Mouse (Mus musculus) liver, embryonic 16.5 days (tissue): ENCODE measurements at regions not wholly inside any gene's neighbourhood (a gene's known extent, or its start where the extent isn't known, plus 50 kb on each side); places are given as distances from the start of the nearest gene placed in this dataset.

Experiments
- ATAC-seq: fragments of 200-750 bp; cut with Nextera tagmentation; 2 replicates; pipeline ENCODE4 v1.8.0; 2017; ENCODE audit warnings: low read depth, mild to moderate bottlenecking, moderate number of reproducible peaks, moderate library complexity
- H3K27ac ChIP-seq: fragments of 300-500 bp; sonication (generic); 2 replicates; pipeline ENCODE4 v1.5.1; 2014; ENCODE audit warnings: mild to moderate bottlenecking, low read length
- H3K27me3 ChIP-seq: fragments of 300-500 bp; sonication (generic); 2 replicates; pipeline ENCODE4 v1.6.1; 2014; ENCODE audit warnings: low read depth, low read length, mixed read lengths; ENCODE audit not compliant: control insufficient read depth, insufficient read depth
- H3K36me3 ChIP-seq: fragments of 300-500 bp; sonication (generic); 2 replicates; pipeline ENCODE4 v1.6.1; 2014; ENCODE audit warnings: mild to moderate bottlenecking; ENCODE audit not compliant: control insufficient read depth, insufficient read depth
- H3K4me1 ChIP-seq: fragments of 300-500 bp; sonication (generic); 2 replicates; pipeline ENCODE4 v1.6.1; 2014; ENCODE audit warnings: low read depth, low read length, mixed read lengths; ENCODE audit not compliant: control insufficient read depth
- H3K4me2 ChIP-seq: fragments of 300-500 bp; sonication (generic); 2 replicates; pipeline ENCODE4 v1.6.1; 2014; ENCODE audit warnings: low read depth, low read length, mixed read lengths
- H3K4me3 ChIP-seq: fragments of 300-500 bp; sonication (generic); 2 replicates; pipeline ENCODE4 v1.5.1; 2014; ENCODE audit warnings: low read depth, mild to moderate bottlenecking, low read length
- H3K9ac ChIP-seq: fragments of 300-500 bp; sonication (generic); 2 replicates; pipeline ENCODE4 v1.6.1; 2014; ENCODE audit warnings: low read depth, low read length
- H3K9me3 ChIP-seq: fragments of 300-500 bp; sonication (generic); replicated peaks from 2 replicates; pipeline ENCODE4 v1.6.1; 2016; ENCODE audit warnings: low read length; ENCODE audit not compliant: control insufficient read depth
- WGBS: fragments of 180-500 bp; shearing (Covaris S2); extraction: QIAGEN DNeasy Blood & Tissue Kit; methylation state at CpG from one replicate; pipeline ENCODE4 v1.1.7; 2014; ENCODE audit not compliant: insufficient replicate concordance; 5-methylcytosine and 5-hydroxymethylcytosine counted together

DNA sequence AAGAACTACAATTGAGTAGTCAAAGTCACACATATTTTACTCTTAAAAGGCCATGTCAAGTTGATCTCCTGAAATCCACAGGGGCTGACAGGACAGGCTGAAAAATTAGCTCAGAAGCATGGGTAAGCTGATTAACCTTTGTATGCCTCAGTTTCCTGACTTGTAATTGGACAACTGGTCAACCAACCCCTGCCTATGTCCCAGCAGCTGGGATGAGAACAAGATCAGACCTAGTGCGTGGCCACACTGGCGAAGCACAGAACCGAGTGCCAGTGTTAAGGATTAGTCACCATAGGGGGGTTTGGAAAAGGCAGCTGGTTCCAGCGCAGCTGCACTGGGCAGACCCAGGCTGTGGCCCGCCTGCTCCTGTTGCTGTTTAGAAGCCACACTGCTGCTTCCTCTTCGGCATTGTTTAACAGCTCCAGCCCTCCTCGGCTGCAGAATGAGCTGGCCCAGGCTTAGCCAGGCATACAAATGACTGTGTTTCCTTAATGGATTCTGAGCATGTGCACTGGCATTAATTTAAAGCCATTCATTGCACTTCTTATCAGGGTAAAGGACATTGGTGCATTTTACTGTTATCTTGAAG, 120.1 kb upstream of the Dock1 start:
- no peak overlapping the region for H3K4me3 ChIP-seq

DNA sequence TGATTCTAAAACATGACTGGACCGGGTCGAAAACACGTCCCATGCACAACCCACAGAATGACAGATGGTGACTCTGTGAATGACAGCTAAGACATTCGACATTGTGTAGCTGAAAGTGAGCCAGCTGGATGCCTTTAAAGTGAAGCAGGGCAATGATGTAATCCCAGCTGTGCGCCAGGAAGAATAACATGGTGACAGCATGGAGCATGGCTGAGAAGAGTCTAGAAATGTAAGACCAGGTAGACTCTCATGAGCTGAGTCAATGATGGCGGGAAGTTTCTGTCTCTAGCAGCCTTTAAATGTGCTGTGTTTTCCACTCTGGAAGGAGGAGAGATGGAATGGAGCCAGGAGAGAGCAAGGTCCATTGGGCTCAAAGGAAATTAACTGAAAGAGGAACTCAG, 118.4 kb upstream of the Dock1 start:
- Histone ChIP-seq H3K27ac (no peak overlapping the region), H3K9me3 (no peaks in the 10 kb centered on the region), H3K27me3 (no peaks in the 10 kb centered on the region), H3K4me2 (no peak overlapping the region), H3K36me3 (no peaks in the 10 kb centered on the region), H3K4me3 (no peak overlapping the region), H3K9ac (no peak overlapping the region), H3K4me1 (no peaks in the 10 kb centered on the region)
- WGBS, result 62% methylated on average over 6 of the region's 6 CpGs
- no peak for ATAC-seq

More for the DNA sequence above, 120.1 kb upstream of the Dock1 start:
- Histone ChIP-seq H3K9ac (no peak overlapping the region), H3K4me2 (no peak overlapping the region), H3K27me3 (no peaks in the 10 kb centered on the region), H3K9me3 (no peaks in the 10 kb centered on the region), H3K36me3 (no peaks in the 10 kb centered on the region), H3K27ac (no peak overlapping the region), H3K4me1 (no peaks in the 10 kb centered on the region)
- no peak for ATAC-seq
- 27% methylated on average over 7 of the region's 7 CpGs for WGBS

DNA sequence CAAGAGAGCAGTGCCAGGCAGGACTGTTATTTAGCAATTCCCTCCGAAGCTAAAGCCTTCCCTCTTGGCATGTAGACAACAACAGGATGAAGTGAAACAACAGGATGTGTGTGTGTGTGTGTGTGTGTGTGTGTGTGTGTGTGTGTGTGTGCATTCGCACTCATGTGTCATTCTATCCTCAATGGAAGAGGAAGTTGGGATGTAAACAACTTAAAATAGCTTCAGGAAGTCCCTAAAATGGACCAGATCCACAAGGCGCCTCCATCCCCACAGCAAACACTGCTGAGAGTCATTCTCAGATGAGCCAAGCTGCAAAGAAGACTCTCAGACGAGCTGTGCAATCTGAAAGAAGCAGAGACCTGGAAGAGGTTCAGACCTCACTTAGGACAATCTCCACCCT, 114.4 kb upstream of the Dock1 start:
- no peak overlapping the region for H3K4me2 ChIP-seq
- no peak overlapping the region for H3K9ac ChIP-seq
- H3K27me3 ChIP-seq, result no peaks in the 10 kb centered on the region
- WGBS, result 20% methylated on average over 4 of the region's 4 CpGs
- H3K9me3 ChIP-seq, result no peaks in the 10 kb centered on the region
- no peaks in the 10 kb centered on the region for H3K36me3 ChIP-seq
- ATAC-seq, result no peak
- no peaks in the 10 kb centered on the region for H3K4me1 ChIP-seq
- no peak overlapping the region for H3K4me3 ChIP-seq
- no peak overlapping the region for H3K27ac ChIP-seq

DNA sequence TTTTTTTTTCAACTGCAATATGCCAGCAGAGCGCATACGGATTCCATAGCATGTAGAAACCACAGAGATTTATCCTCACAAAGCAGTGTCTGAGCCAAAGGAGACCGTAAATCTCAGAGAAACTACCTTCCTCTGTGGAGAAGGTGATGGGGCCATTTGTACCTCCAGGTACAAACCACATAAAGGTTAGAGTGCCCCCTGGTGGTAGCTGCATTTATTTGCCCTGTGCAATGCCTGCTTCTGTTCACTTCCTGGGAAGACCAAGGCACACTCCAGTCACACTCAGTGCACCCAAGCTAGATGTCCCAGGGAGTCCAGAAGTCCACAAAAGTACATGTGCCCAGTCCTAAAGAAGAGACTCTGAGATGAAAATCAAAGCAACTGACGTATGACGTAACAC, 104.1 kb upstream of the Dock1 start:
- ATAC-seq, result no peak; the same call in 1 of the 2 replicates

DNA sequence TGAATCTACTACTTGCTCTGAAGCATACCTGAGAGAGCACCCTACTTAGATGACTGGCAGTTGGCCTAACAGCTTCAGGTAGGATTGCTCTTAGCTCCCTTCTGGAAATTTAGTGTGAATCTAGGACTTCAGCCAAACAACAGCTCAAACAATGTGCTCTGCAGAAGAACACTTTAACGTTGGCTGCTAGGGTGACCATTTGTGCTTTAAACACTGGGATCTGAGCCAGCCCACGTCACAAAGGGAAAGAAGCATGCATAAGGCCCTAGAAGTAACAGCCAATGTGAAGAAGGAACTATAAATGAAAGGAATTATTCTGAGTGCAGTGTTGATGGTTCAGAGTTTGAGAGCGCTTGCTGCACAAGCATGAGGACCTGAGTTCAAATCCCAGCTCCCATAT, 101.2 kb upstream of the Dock1 start:
- Histone ChIP-seq H3K27ac (no peak overlapping the region), H3K4me1 (no peaks in the 10 kb centered on the region), H3K4me2 (no peak overlapping the region), H3K36me3 (no peaks in the 10 kb centered on the region), H3K4me3 (no peak overlapping the region), H3K9ac (no peak overlapping the region), H3K27me3 (no peaks in the 10 kb centered on the region), H3K9me3 (no peaks in the 10 kb centered on the region)
- ATAC-seq, result no peak
- 61% methylated on average over 3 of the region's 3 CpGs for WGBS

More for the DNA sequence above, 104.1 kb upstream of the Dock1 start:
- Histone ChIP-seq H3K27me3 (no peaks in the 10 kb centered on the region), H3K4me2 (no peak overlapping the region), H3K27ac (no peak overlapping the region), H3K9me3 (no peaks in the 10 kb centered on the region), H3K36me3 (no peaks in the 10 kb centered on the region), H3K4me1 (no peaks in the 10 kb centered on the region), H3K4me3 (no peak overlapping the region), H3K9ac (no peak overlapping the region)
- 73% methylated on average over 5 of the region's 5 CpGs for WGBS

DNA sequence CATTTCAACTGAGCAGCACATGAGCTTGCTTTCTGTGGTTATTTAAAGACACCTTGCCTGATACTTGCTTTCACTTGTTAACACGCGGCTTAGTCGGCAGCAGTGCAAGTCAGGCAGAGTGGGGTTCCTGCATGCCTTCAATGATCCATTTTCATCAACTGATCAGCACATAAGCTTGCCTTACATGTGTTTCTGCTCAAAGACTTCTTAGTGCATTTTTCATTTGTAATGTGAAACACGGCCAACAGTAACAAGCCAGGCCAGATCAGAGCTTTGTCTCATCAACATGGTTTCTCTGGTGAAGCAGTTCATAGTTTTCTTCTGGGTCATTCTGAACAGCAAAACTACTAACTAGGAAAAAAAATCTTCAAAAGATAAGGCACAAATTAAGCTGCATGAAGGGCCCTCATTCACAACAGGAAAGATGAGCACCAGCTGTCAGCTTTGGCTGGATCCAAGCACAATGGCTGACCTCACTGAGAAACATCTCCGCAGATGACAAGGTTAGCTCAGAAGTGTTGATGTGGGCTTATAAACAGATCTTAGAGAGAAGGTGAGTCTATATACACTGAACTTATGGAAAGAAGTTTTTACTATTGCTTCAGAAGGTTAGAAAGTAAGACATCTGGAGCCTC, 100.2 kb upstream of the Dock1 start:
- no peaks in the 10 kb centered on the region for H3K4me1 ChIP-seq
- no peaks in the 10 kb centered on the region for H3K9me3 ChIP-seq
- no peaks in the 10 kb centered on the region for H3K36me3 ChIP-seq
- no peak for ATAC-seq
- no peak overlapping the region for H3K4me2 ChIP-seq
- WGBS, result 72% methylated on average over 5 of the region's 5 CpGs
- no peaks in the 10 kb centered on the region for H3K27me3 ChIP-seq
- H3K9ac ChIP-seq, result no peak overlapping the region
- H3K4me3 ChIP-seq, result no peak overlapping the region
- H3K27ac ChIP-seq, result no peak overlapping the region

DNA sequence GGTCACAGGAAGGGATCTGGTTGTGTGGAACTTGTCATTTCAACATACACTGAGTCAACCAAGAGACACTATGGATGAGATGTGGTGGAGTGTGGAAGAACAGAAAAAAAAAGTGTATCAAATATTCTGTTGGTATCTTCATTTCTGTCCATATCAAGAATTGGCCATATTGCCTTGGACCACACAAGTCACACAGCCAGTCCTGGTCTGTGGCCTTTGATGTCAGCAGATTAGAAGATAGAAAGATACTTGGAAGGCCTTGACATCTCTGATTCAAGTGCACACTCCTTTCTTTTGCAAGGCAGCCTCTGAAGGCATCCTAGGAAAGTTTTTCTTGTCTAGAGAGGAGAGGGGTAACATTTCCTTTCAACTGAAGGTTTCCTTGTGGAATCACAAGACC, 88.7 kb upstream of the Dock1 start:
- Histone ChIP-seq H3K4me3 (no peak overlapping the region), H3K9ac (no peak overlapping the region), H3K27ac (no peak overlapping the region), H3K4me2 (no peak overlapping the region), H3K36me3 (no peaks in the 10 kb centered on the region), H3K9me3 (no peaks in the 10 kb centered on the region), H3K27me3 (no peaks in the 10 kb centered on the region), H3K4me1 (no peaks in the 10 kb centered on the region)
- no peak for ATAC-seq

DNA sequence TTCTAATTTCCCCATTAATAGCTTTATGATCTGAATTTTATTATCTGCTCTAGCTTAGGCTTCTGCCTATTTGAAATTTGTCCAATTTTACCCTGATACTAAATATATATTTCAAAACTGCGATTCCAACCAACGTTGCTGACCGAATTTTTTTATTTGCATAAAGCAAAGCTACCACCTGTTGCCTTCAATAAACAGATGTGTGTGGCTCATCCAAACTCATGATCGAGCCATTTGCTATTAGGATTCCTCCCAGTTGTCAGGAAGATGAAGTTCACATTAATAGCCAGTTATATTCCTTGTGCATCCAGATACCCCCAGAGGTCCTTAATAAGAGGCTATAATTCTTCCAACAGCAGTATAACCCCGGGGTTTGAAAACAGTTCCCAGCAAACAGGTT, 85.0 kb upstream of the Dock1 start:
- no peak for ATAC-seq
- no peaks in the 10 kb centered on the region for H3K27me3 ChIP-seq
- no peak overlapping the region for H3K9ac ChIP-seq
- H3K27ac ChIP-seq, result no peak overlapping the region
- H3K36me3 ChIP-seq, result no peaks in the 10 kb centered on the region
- WGBS, result 64% methylated on average over 5 of the region's 5 CpGs
- no peaks in the 10 kb centered on the region for H3K9me3 ChIP-seq
- no peak overlapping the region for H3K4me2 ChIP-seq
- no peaks in the 10 kb centered on the region for H3K4me1 ChIP-seq
- no peak overlapping the region for H3K4me3 ChIP-seq

DNA sequence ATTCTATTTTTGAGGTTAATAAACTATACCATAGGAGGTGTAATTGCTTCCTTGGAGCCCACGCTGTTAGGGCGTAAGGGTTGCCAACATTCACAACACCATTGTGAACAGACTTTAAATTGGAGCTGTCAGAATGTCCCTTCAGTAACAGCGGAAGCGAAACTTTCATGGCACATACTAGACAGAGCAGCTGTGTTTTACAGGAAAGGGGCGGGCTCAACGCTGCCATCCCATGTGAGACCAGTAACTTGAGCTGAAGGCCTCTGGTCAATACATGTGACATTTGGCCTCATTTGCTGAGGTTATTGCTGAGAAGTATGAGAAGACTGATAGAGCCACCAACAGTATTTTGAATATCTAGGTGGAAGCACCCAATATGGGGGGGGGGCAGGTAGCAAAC, 83.5 kb upstream of the Dock1 start:
- 74% methylated on average over 6 of the region's 6 CpGs for WGBS
- Histone ChIP-seq H3K4me1 (no peaks in the 10 kb centered on the region), H3K27me3 (no peaks in the 10 kb centered on the region), H3K36me3 (no peaks in the 10 kb centered on the region), H3K4me3 (no peak overlapping the region), H3K4me2 (no peak overlapping the region), H3K9ac (no peak overlapping the region), H3K27ac (no peak overlapping the region), H3K9me3 (no peaks in the 10 kb centered on the region)
- no peak for ATAC-seq
